Comparison of ENCODE assay signal across 8 mouse cellular contexts in genomic region chr2:84886821-84887281, GRCm38 (mm10). TPM values are rescaled to one million over a fixed set of nuclear protein-coding genes. Genes with fewer than 3 reads are reported as not detected.
DNase-seq lines count a peak whose midpoint lies in the region; ATAC-seq and TF ChIP-seq lines count a peak whose summit lies in the region.

No protein-coding gene starts in this region.

- no peak overlapping the region for H3K27ac ChIP-seq in embryonic facial prominence, embryonic 11.5 days (replicated peaks; ENCODE audit: low read depth, low read length)
- peak overlapping the region; percentile 77 for H3K27ac ChIP-seq in hindbrain, embryonic 10.5 days
- H3K27ac ChIP-seq in liver, embryonic 15.5 days (replicated peaks), result no peak overlapping the region
- H3K27ac ChIP-seq in olfactory bulb, adult 2 months (ENCODE audit: insufficient read depth, low read depth, low read length), result no peak overlapping the region

- no peak for TF ChIP-seq CTCF in olfactory bulb, adult 2 months (IDR thresholded peaks at IDR 0.05; ENCODE audit: insufficient read depth, low read depth, low read length)

- peak; percentile 43 to 55 for DNase-seq in right cerebral cortex, adult 2 months (ENCODE audit: low spot score in 2 of 2)
- no peak for DNase-seq in right cerebral cortex, adult 18-20 months
- peak; percentile 80 for DNase-seq in embryonic facial prominence, embryonic 11.5 days (ENCODE audit: low spot score)
- peak; percentile 77 for DNase-seq in hindbrain, embryonic 10.5 days (ENCODE audit: low spot score)
- DNase-seq in gastrocnemius, adult 8-10 months (ENCODE audit: low spot score in 2 of 2), result no peak
- no peak for DNase-seq in left cerebral cortex, postnatal 14 days (ENCODE audit: low spot score in 2 of 2)

- H3K9ac ChIP-seq in embryonic facial prominence, embryonic 11.5 days (replicated peaks; ENCODE audit: low read length), result peak overlapping the region; percentile 46
- H3K9ac ChIP-seq in liver, embryonic 15.5 days, result no peak overlapping the region

- WGBS in embryonic facial prominence, embryonic 11.5 days, result 0% methylated on average over 11 of the region's 39 CpGs
- WGBS in hindbrain, embryonic 10.5 days, result under 1% methylated on average over 39 of the region's 39 CpGs
- 1% methylated on average over 30 of the region's 39 CpGs for WGBS in liver, embryonic 15.5 days (ENCODE audit: insufficient replicate concordance)
- WGBS in olfactory bulb, adult 2 months, result 1% methylated on average over 39 of the region's 39 CpGs

- no peaks in the 10 kb centered on the region for H3K36me3 ChIP-seq in embryonic facial prominence, embryonic 11.5 days (replicated peaks; ENCODE audit: control insufficient read depth, insufficient read depth, low read depth, low read length)
- H3K36me3 ChIP-seq in hindbrain, embryonic 10.5 days, result no peaks in the 10 kb centered on the region
- no peaks in the 10 kb centered on the region for H3K36me3 ChIP-seq in liver, embryonic 15.5 days (replicated peaks)

- intact Hi-C loops in left cerebral cortex, postnatal 14 days (cut with DNase I), result loop anchor here (5.0 kb wide), 1 partner anchor 120 kb away; no protein-coding TSS in a partner anchor

- peak; percentile 30 for ATAC-seq in embryonic facial prominence, embryonic 11.5 days (replicated peaks; ENCODE audit: insufficient number of reproducible peaks, low FRiP score, low TSS enrichment, low read depth)
- ATAC-seq in liver, embryonic 15.5 days (ENCODE audit: insufficient read depth), result no peak

- H3K4me3 ChIP-seq in embryonic facial prominence, embryonic 11.5 days (ENCODE audit: low read depth, low read length), result peak overlapping the region; percentile 61
- H3K4me3 ChIP-seq in hindbrain, embryonic 10.5 days, result peak overlapping the region; percentile 64
- peak overlapping the region; percentile 49 for H3K4me3 ChIP-seq in liver, embryonic 15.5 days (replicated peaks)
- H3K4me3 ChIP-seq in olfactory bulb, adult 2 months (ENCODE audit: insufficient read depth, low read depth, low read length), result peak overlapping the region; percentile 56

- no peak for TF ChIP-seq POLR2A in olfactory bulb, adult 2 months (IDR thresholded peaks at IDR 0.05; ENCODE audit: insufficient read depth, low read depth, low read length)

- peaks cover 8% of the 10 kb centered on the region for H3K4me1 ChIP-seq in embryonic facial prominence, embryonic 11.5 days (ENCODE audit: control insufficient read depth, insufficient read depth, low read length)
- peaks cover 70% of the 10 kb centered on the region for H3K4me1 ChIP-seq in hindbrain, embryonic 10.5 days (replicated peaks)
- H3K4me1 ChIP-seq in liver, embryonic 15.5 days (replicated peaks), result peaks cover 44% of the 10 kb centered on the region
- H3K4me1 ChIP-seq in olfactory bulb, adult 2 months (ENCODE audit: control insufficient read depth, insufficient read depth, low read length), result peaks cover 33% of the 10 kb centered on the region

- H3K4me2 ChIP-seq in embryonic facial prominence, embryonic 11.5 days (ENCODE audit: low read depth, low read length), result peak overlapping the region; percentile 84
- H3K4me2 ChIP-seq in liver, embryonic 15.5 days, result peak overlapping the region; percentile 65

- H3K9me3 ChIP-seq in embryonic facial prominence, embryonic 11.5 days (replicated peaks; ENCODE audit: control insufficient read depth, low read length), result no peaks in the 10 kb centered on the region
- no peaks in the 10 kb centered on the region for H3K9me3 ChIP-seq in hindbrain, embryonic 10.5 days
- H3K9me3 ChIP-seq in liver, embryonic 15.5 days (replicated peaks), result no peaks in the 10 kb centered on the region

- peaks cover 72% of the 10 kb centered on the region for H3K27me3 ChIP-seq in embryonic facial prominence, embryonic 11.5 days (ENCODE audit: control insufficient read depth, insufficient read depth, low read length)
- H3K27me3 ChIP-seq in hindbrain, embryonic 10.5 days (ENCODE audit: insufficient read depth, poor library complexity, severe bottlenecking), result peaks cover 88% of the 10 kb centered on the region
- peaks cover 100% of the 10 kb centered on the region for H3K27me3 ChIP-seq in liver, embryonic 15.5 days

RNA-seq across cellular contexts. Expression of gene Rtn4rl2, which starts 0.3 kb away (rescaled TPM):
- 2.4 and 3.2 TPM in 2 replicates for polyA plus RNA-seq in embryonic facial prominence, embryonic 11.5 days (2014; fragmentation: Nextera tagmentation; extraction: Ambion mirVana)
- polyA plus RNA-seq in hindbrain, embryonic 10.5 days (2016; fragmentation: Nextera tagmentation; extraction: Ambion mirVana), result 3.8 and 4.0 TPM in 2 replicates
- 0.09 TPM in 2 replicates for polyA plus RNA-seq in liver, embryonic 15.5 days (2015; fragmentation: Nextera tagmentation; extraction: Ambion mirVana)
- polyA plus RNA-seq in olfactory bulb, adult 2 months (2012; ENCODE audit: insufficient read depth, insufficient read length, low replicate concordance, missing spikeins), result not detected in 2 replicates
- total RNA-seq in gastrocnemius, adult 8-10 months (2022), result under 1 TPM in 3 of 4 experiments, not detected in 1; 0.19 to 0.62 (median 0.43) TPM
- 10 to 100 TPM; 92.2 to 95.0 TPM for total RNA-seq in left cerebral cortex, postnatal 14 days (2021)

RNA-seq across cellular contexts. Expression of gene Slc43a1, which starts 48.2 kb away (rescaled TPM):
- polyA plus RNA-seq in embryonic facial prominence, embryonic 11.5 days (2014; fragmentation: Nextera tagmentation; extraction: Ambion mirVana), result 23.1 and 28.0 TPM in 2 replicates
- polyA plus RNA-seq in hindbrain, embryonic 10.5 days (2016; fragmentation: Nextera tagmentation; extraction: Ambion mirVana), result 23.1 and 28.6 TPM in 2 replicates
- polyA plus RNA-seq in liver, embryonic 15.5 days (2015; fragmentation: Nextera tagmentation; extraction: Ambion mirVana), result 190 and 203 TPM in 2 replicates
- polyA plus RNA-seq in olfactory bulb, adult 2 months (2012; ENCODE audit: insufficient read depth, insufficient read length, low replicate concordance, missing spikeins), result not detected in 2 replicates
- 10 to 100 TPM in 3 of 4 experiments, 1 to 10 TPM in 1; 8.0 to 28.2 (median 14.4) TPM for total RNA-seq in gastrocnemius, adult 8-10 months (2022)
- under 1 TPM; 0.15 to 0.24 TPM for total RNA-seq in left cerebral cortex, postnatal 14 days (2021)

RNA-seq across cellular contexts. Expression of gene Slc43a3, which starts 49.5 kb away (rescaled TPM):
- 37.2 and 38.9 TPM in 2 replicates for polyA plus RNA-seq in embryonic facial prominence, embryonic 11.5 days (2014; fragmentation: Nextera tagmentation; extraction: Ambion mirVana)
- 21.5 and 26.6 TPM in 2 replicates for polyA plus RNA-seq in hindbrain, embryonic 10.5 days (2016; fragmentation: Nextera tagmentation; extraction: Ambion mirVana)
- 113 and 114 TPM in 2 replicates for polyA plus RNA-seq in liver, embryonic 15.5 days (2015; fragmentation: Nextera tagmentation; extraction: Ambion mirVana)
- polyA plus RNA-seq in olfactory bulb, adult 2 months (2012; ENCODE audit: insufficient read depth, insufficient read length, low replicate concordance, missing spikeins), result not detected in 2 replicates
- total RNA-seq in gastrocnemius, adult 8-10 months (2022), result 10 to 100 TPM; 10.9 to 29.6 (median 17.7) TPM
- 1 to 10 TPM in 1 of 2 experiments, under 1 TPM in 1; 0.99 to 1.1 TPM for total RNA-seq in left cerebral cortex, postnatal 14 days (2021)

Comparison
In these comparisons a context has a peak if more than half of its experiments do, and no peak if none do; other contexts are left out.
1. DNase-seq: peak in right cerebral cortex, adult 2 months (2 of 2), embryonic facial prominence, embryonic 11.5 days (single experiment) and hindbrain, embryonic 10.5 days (single experiment); none in right cerebral cortex, adult 18-20 months (single experiment), gastrocnemius, adult 8-10 months (0 of 2) and left cerebral cortex, postnatal 14 days (0 of 2).
2. RNA of gene Slc43a1, which starts 48.2 kb away (polyA plus RNA-seq): 190 to 203 TPM in liver, embryonic 15.5 days, 23.1 to 28.0 TPM in embryonic facial prominence, embryonic 11.5 days and 23.1 to 28.6 TPM in hindbrain, embryonic 10.5 days; not detected in olfactory bulb, adult 2 months; every median in the first group is over 10 times any median in the second.
3. RNA of gene Slc43a3, which starts 49.5 kb away (polyA plus RNA-seq): 113 to 114 TPM in liver, embryonic 15.5 days, 37.2 to 38.9 TPM in embryonic facial prominence, embryonic 11.5 days and 21.5 to 26.6 TPM in hindbrain, embryonic 10.5 days; not detected in olfactory bulb, adult 2 months; every median in the first group is over 10 times any median in the second.
4. Peak in every context shown above with its lines, with median percentiles within 50 percentile points of each other: H3K4me3 ChIP-seq.